Mouse (Mus musculus) megakaryocyte, embryonic 14.5 days (primary cell): ENCODE results near the gene Gtf2i.

ENCODE experiments used
- FLI1 ChIP-seq: IDR thresholded peaks from 2 replicates; pipeline ENCODE4 v1.6.1; 2012; ENCODE audit warnings: low read length, inconsistent platforms, mixed read lengths
- GATA1 ChIP-seq: IDR thresholded peaks from 3 replicates; pipeline ENCODE4 v1.6.1; 2012; ENCODE audit warnings: mixed read lengths, low read length, inconsistent platforms, borderline replicate concordance

DNA sequence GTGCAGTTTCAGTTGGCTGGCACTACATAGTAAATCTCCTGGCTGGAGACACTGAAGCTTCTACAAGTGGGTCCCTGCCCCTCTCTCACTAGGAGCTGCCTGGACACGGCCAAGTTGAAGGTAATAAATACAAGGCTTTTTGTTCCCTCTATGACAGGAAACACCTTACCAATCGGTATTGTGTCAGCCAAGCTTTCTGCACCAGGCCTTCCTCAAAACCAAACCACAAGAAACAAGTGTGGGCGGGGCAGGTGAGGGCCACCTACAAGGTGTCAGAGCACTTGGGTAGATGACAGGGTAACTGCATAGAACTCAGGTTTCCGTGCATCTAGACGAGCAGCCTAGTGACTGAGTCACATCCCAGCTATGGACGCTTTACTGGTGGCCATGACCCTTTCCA is 77.8 kb downstream of the Gtf2i start:
- TF ChIP-seq GATA1 (no peak), FLI1 (no peak)
